Mouse (Mus musculus) liver, embryonic 13.5 days (tissue): ENCODE measurements around the gene Gm49711. TPM values are rescaled to one million over a fixed set of nuclear protein-coding genes. Genes with fewer than 3 reads are reported as not detected.

ENCODE experiments used
- ATAC-seq: fragments of 200-750 bp; cut with Nextera tagmentation; 2 replicates; pipeline ENCODE4 v1.8.0; 2017; ENCODE audit warnings: low read depth, mild to moderate bottlenecking, moderate number of reproducible peaks, moderate library complexity
- DNase-seq: peaks from one replicate; pipeline ENCODE4 v3.0.0; 2022
- H3K27ac ChIP-seq: fragments of 300-500 bp; sonication (generic); 2 replicates; pipeline ENCODE4 v1.5.1; 2015; ENCODE audit warnings: moderate library complexity, mild to moderate bottlenecking, inconsistent platforms
- H3K27me3 ChIP-seq: fragments of 300-500 bp; sonication (generic); 2 replicates; pipeline ENCODE4 v1.6.1; 2015; ENCODE audit warnings: mild to moderate bottlenecking, inconsistent platforms
- H3K36me3 ChIP-seq: fragments of 300-500 bp; sonication (generic); 2 replicates; pipeline ENCODE4 v1.6.1; 2015; ENCODE audit warnings: mild to moderate bottlenecking, inconsistent platforms
- H3K4me1 ChIP-seq: fragments of 300-500 bp; sonication (generic); replicated peaks from 2 replicates; pipeline ENCODE4 v1.6.1; 2015; ENCODE audit warnings: inconsistent platforms
- H3K4me2 ChIP-seq: fragments of 300-500 bp; sonication (generic); 2 replicates; pipeline ENCODE4 v1.6.1; 2015; ENCODE audit warnings: inconsistent platforms, mild to moderate bottlenecking, moderate library complexity
- H3K4me3 ChIP-seq: fragments of 300-500 bp; sonication (generic); replicated peaks from 2 replicates; pipeline ENCODE4 v1.5.1; 2015; ENCODE audit warnings: mild to moderate bottlenecking, inconsistent platforms
- H3K9ac ChIP-seq: fragments of 300-500 bp; sonication (generic); 2 replicates; pipeline ENCODE4 v1.6.1; 2015; ENCODE audit warnings: mild to moderate bottlenecking, inconsistent platforms
- H3K9me3 ChIP-seq: fragments of 300-500 bp; sonication (generic); replicated peaks from 2 replicates; pipeline ENCODE4 v1.6.1; 2016; ENCODE audit warnings: inconsistent platforms
- WGBS: fragments of 180-500 bp; shearing (Covaris S2); methylation state at CpG from one replicate; pipeline ENCODE4 v1.1.7; 2015; ENCODE audit not compliant: insufficient replicate concordance; 5-methylcytosine and 5-hydroxymethylcytosine counted together
- polyA plus RNA-seq: library from polyadenylated mRNA; unstranded; fragments of >200 nt; fragmentation: Nextera tagmentation; extraction: Ambion mirVana; gene quantifications from 2 replicates; pipeline ENCODE4 v1.2.1, GENCODE M21; 2015

Gm49711 gene
- polyA plus RNA-seq, 1 experiment from 2014 or later = not detected

- H3K9me3 ChIP-seq = no peaks in the 10 kb centered on the region
- 39% methylated on average over 5 of the region's 5 CpGs for WGBS
- H3K36me3 ChIP-seq = no peaks in the 10 kb centered on the region
- no peak overlapping the region for H3K27ac ChIP-seq
- H3K9ac ChIP-seq = no peak overlapping the region
- H3K4me3 ChIP-seq = no peak overlapping the region
- no peaks in the 10 kb centered on the region for H3K27me3 ChIP-seq
- no peak overlapping the region for H3K4me2 ChIP-seq
- DNase-seq (no peak), ATAC-seq (no peak)
- no peaks in the 10 kb centered on the region; the same call in 1 of the 2 replicates for H3K4me1 ChIP-seq
These were observed 176.4 kb downstream of the Gm49711 start for GRCm38 (mm10) chr16:92234530-92234929.

- H3K27me3 ChIP-seq = no peaks in the 10 kb centered on the region
- H3K36me3 ChIP-seq = no peaks in the 10 kb centered on the region
- 53% methylated on average over 9 of the region's 9 CpGs for WGBS
- DNase-seq (no peak), ATAC-seq (no peak)
- no peak overlapping the region for H3K4me3 ChIP-seq
- H3K4me1 ChIP-seq = no peaks in the 10 kb centered on the region; the same call in 1 of the 2 replicates
- no peak overlapping the region for H3K4me2 ChIP-seq
- H3K27ac ChIP-seq = no peak overlapping the region
- H3K9ac ChIP-seq = no peak overlapping the region
- no peaks in the 10 kb centered on the region for H3K9me3 ChIP-seq
These were observed 177.1 kb downstream of the Gm49711 start for GRCm38 (mm10) chr16:92235222-92235621.

Other genes starting within 250 kb of the Gm49711 start
- gene Mrps6, start within 50 bp of the Gm49711 start, polyA plus RNA-seq = 43.7 and 47.8 TPM in 2 replicates
- 0.96 and 1.3 TPM in 2 replicates for gene Slc5a3, start within 50 bp of the Gm49711 start, polyA plus RNA-seq
- 0.06 TPM in 1 of 2 replicates, not detected in the other for gene Kcne2, start 234.1 kb downstream of the Gm49711 start, polyA plus RNA-seq
- 65.6 and 74.9 TPM in 2 replicates for gene Smim11, start 243.0 kb downstream of the Gm49711 start, polyA plus RNA-seq